Mouse (Mus musculus) C2C12 (cell line): ENCODE data around the gene Mall. TPM values are rescaled to one million over a fixed set of nuclear protein-coding genes. Genes with fewer than 3 reads are reported as not detected.

Experiments used
- H3K27me3 ChIP-seq: one replicate; pipeline ENCODE4 v1.6.1; 2011; ENCODE audit not compliant: control insufficient read depth, insufficient read depth, insufficient read length
- H3K36me3 ChIP-seq: one replicate; pipeline ENCODE4 v1.6.1; 2011; ENCODE audit not compliant: control insufficient read depth, insufficient read depth
- H3K4me3 ChIP-seq: one replicate; pipeline ENCODE4 v1.5.1; 2011; ENCODE audit warnings: mild to moderate bottlenecking, control low read depth; ENCODE audit not compliant: poor library complexity, insufficient read depth, severe bottlenecking
- H3K79me2 ChIP-seq: one replicate; pipeline ENCODE4 v1.6.1; 2011; ENCODE audit not compliant: control insufficient read depth, insufficient read depth
- H3K79me3 ChIP-seq: one replicate; pipeline ENCODE4 v1.6.1; 2011; ENCODE audit warnings: low read depth, control low read depth
- H3ac ChIP-seq: one replicate; pipeline ENCODE3; 2011; ENCODE audit warnings: low read depth; ENCODE audit not compliant: control insufficient read depth, insufficient read length
- CEBPB ChIP-seq: IDR thresholded peaks from one replicate; pipeline ENCODE4 v1.6.1; 2011; ENCODE audit warnings: low read depth, mild to moderate bottlenecking, control low read depth, moderate library complexity
- CTCF ChIP-seq: IDR thresholded peaks from one replicate; pipeline ENCODE4 v1.5.1; 2011; ENCODE audit not compliant: control insufficient read depth, insufficient read depth, insufficient read length
- FOSL1 ChIP-seq: IDR thresholded peaks from one replicate; pipeline ENCODE4 v1.8.0; 2011; ENCODE audit warnings: mild to moderate bottlenecking, low read length; ENCODE audit not compliant: poor library complexity, insufficient read depth, severe bottlenecking
- MAX ChIP-seq: IDR thresholded peaks from one replicate; pipeline ENCODE4 v1.6.1; 2011; ENCODE audit warnings: mild to moderate bottlenecking, control low read depth
- MYOD1 ChIP-seq: IDR thresholded peaks from one replicate; pipeline ENCODE4 v1.6.1; 2011; ENCODE audit warnings: low read depth; ENCODE audit not compliant: control insufficient read depth, insufficient read length
- MYOG ChIP-seq: IDR thresholded peaks from one replicate; pipeline ENCODE4 v1.6.1; 2011; ENCODE audit not compliant: control insufficient read depth, insufficient read length; ENCODE audit errors: extremely low read depth
- USF1 ChIP-seq: IDR thresholded peaks from one replicate; pipeline ENCODE4 v1.6.1; 2011; ENCODE audit warnings: low read depth, mild to moderate bottlenecking, control low read depth, moderate library complexity
- polyA plus RNA-seq: library from polyadenylated mRNA; unstranded; fragments of >200 nt; fragmentation: generic; extraction: Trizol; gene quantifications from one replicate; pipeline ENCODE4 v1.2.1, GENCODE M21; 2012; ENCODE audit warnings: missing spikeins

The Mall gene
- polyA plus RNA-seq, 1 experiment, result not detected

- H3K4me3 ChIP-seq, result no peak overlapping the region
- no peaks in the 10 kb centered on the region for H3K79me3 ChIP-seq
- no peak overlapping the region for H3ac ChIP-seq
- H3K27me3 ChIP-seq, result no peaks in the 10 kb centered on the region
- TF ChIP-seq CEBPB, result no peak
- no peak for TF ChIP-seq USF1
- peak; percentile 33 for TF ChIP-seq MAX
- no peak for TF ChIP-seq FOSL1
- no peaks in the 10 kb centered on the region for H3K79me2 ChIP-seq
- H3K36me3 ChIP-seq, result peaks cover 27% of the 10 kb centered on the region
These were observed 30.8 kb upstream of the Mall start for GRCm38 (mm10) chr2:127760429-127761000.

GRCm38 (mm10) chr2:127760014-127760413 lies 30.3 kb upstream of the Mall start:
- Histone ChIP-seq H3K36me3 (peaks cover 24% of the 10 kb centered on the region), H3K79me2 (no peaks in the 10 kb centered on the region), H3ac (no peak overlapping the region)

GRCm38 (mm10) chr2:127759157-127759880 lies 29.6 kb upstream of the Mall start:
- H3K79me3 ChIP-seq, result no peaks in the 10 kb centered on the region
- H3ac ChIP-seq, result no peak overlapping the region
- TF ChIP-seq MAX, result no peak
- TF ChIP-seq MYOG, result no peak
- no peak for TF ChIP-seq CTCF
- TF ChIP-seq USF1, result no peak
- no peak for TF ChIP-seq MYOD1
- TF ChIP-seq CEBPB, result no peak
- no peak for TF ChIP-seq FOSL1
- no peak overlapping the region for H3K4me3 ChIP-seq
- H3K36me3 ChIP-seq, result peaks cover 24% of the 10 kb centered on the region
- H3K27me3 ChIP-seq, result no peaks in the 10 kb centered on the region
- no peaks in the 10 kb centered on the region for H3K79me2 ChIP-seq

More at GRCm38 (mm10) chr2:127760014-127760413, 30.3 kb upstream of the Mall start:
- no peak overlapping the region for H3K4me3 ChIP-seq
- TF ChIP-seq USF1 (no peak), MYOG (no peak), MYOD1 (no peak), CEBPB (no peak), CTCF (no peak), MAX (no peak), FOSL1 (no peak)
- no peaks in the 10 kb centered on the region for H3K27me3 ChIP-seq
- no peaks in the 10 kb centered on the region for H3K79me3 ChIP-seq

GRCm38 (mm10) chr2:127757171-127757570 lies 27.4 kb upstream of the Mall start:
- no peak overlapping the region for H3K4me3 ChIP-seq
- H3K79me3 ChIP-seq, result no peaks in the 10 kb centered on the region
- peaks cover 15% of the 10 kb centered on the region for H3K36me3 ChIP-seq
- H3K79me2 ChIP-seq, result no peaks in the 10 kb centered on the region
- no peaks in the 10 kb centered on the region for H3K27me3 ChIP-seq
- TF ChIP-seq CTCF (no peak), USF1 (no peak), MAX (no peak), FOSL1 (no peak), MYOG (no peak), CEBPB (no peak), MYOD1 (no peak)
- H3ac ChIP-seq, result no peak overlapping the region

- Histone ChIP-seq H3K79me3 (no peaks in the 10 kb centered on the region), H3K36me3 (peaks cover 10% of the 10 kb centered on the region), H3K79me2 (no peaks in the 10 kb centered on the region), H3K27me3 (no peaks in the 10 kb centered on the region), H3ac (no peak overlapping the region), H3K4me3 (no peak overlapping the region)
- TF ChIP-seq MYOD1, result no peak
- no peak for TF ChIP-seq CEBPB
- no peak for TF ChIP-seq USF1
- TF ChIP-seq CTCF, result no peak
These were observed 24.4 kb upstream of the Mall start for GRCm38 (mm10) chr2:127754113-127754512.
